ENCODE assay signal across 18 mouse cellular contexts in the genomic region with DNA sequence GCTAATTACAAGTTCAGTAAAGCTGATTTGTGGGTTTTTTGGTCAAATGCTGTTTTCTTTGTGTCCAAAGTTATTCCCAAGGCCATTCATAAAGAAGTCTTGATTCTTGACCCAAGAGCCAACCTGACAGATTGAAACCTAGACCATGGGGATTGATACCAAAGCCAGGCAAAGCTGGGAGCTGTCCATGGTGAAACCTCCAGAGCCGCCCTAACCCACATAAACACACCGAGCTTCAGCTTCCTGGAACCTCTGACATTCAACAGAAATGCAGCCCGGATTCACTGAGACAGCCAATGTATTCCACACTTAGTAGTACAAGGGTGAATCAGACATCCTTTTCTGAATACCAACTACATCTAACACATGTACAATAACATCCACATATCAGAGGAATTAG.
DNase-seq lines count a peak whose midpoint lies in the region; ATAC-seq lines count a peak whose summit lies in the region.
"Had no signal": no experiment of that assay in that cellular context is flagged by ENCODE, and none has a peak within 500 bp of the region (broad histone marks: within the 10 kb centered on the region; RNA-seq: fewer than 3 reads in every experiment).

No protein-coding gene starts in this region.

- H3K9me3 ChIP-seq in midbrain, embryonic 14.5 days (ENCODE audit: control insufficient read depth, low read length), result no peaks in the 10 kb centered on the region
- H3K9me3 ChIP-seq: embryonic facial prominence, embryonic 13.5 days; heart, embryonic 12.5 days; midbrain, embryonic 13.5 days had no signal

- intact Hi-C loops in heart, postnatal 10 days (cut with DNase I), result no loop called here

- no peaks in the 10 kb centered on the region for H3K36me3 ChIP-seq in midbrain, embryonic 14.5 days (ENCODE audit: control insufficient read depth, insufficient read depth, low read length)
- H3K36me3 ChIP-seq: embryonic facial prominence, embryonic 13.5 days; heart, embryonic 12.5 days; midbrain, embryonic 13.5 days had no signal

- H3K4me1 ChIP-seq in midbrain, embryonic 14.5 days (ENCODE audit: control insufficient read depth, insufficient read depth, low read length), result no peaks in the 10 kb centered on the region
- H3K4me1 ChIP-seq: embryonic facial prominence, embryonic 13.5 days; heart, embryonic 12.5 days; midbrain, embryonic 13.5 days had no signal

- no peaks in the 10 kb centered on the region for H3K27me3 ChIP-seq in midbrain, embryonic 14.5 days (ENCODE audit: control insufficient read depth, insufficient read depth, low read length)
- H3K27me3 ChIP-seq: CH12.LX; embryonic facial prominence, embryonic 13.5 days; heart, embryonic 12.5 days; midbrain, embryonic 13.5 days had no signal

- no peak overlapping the region for H3K9ac ChIP-seq in midbrain, embryonic 14.5 days (replicated peaks; ENCODE audit: low read length)
- H3K9ac ChIP-seq: embryonic facial prominence, embryonic 13.5 days; heart, embryonic 12.5 days; midbrain, embryonic 13.5 days had no signal

- DNase-seq in heart, postnatal 10 days, result peak; percentile 2 to 5
- DNase-seq in heart, adult 8-10 months (ENCODE audit: low spot score), result no peak
- peak; percentile 17 for DNase-seq in ES-CJ7 (ENCODE audit: low read depth, low spot score)
- peak; percentile 49 for DNase-seq in embryo, embryonic 10.5 days (ENCODE audit: low spot score)
- peak; percentile 0 for DNase-seq in hindlimb bud, embryonic 11.5 days (ENCODE audit: extremely low spot score, low read depth, low spot score)
- no peak for DNase-seq in c-Kit-positive CD71-positive TER-119-positive erythroid progenitor cells, embryonic 14.5 days (ENCODE audit: low spot score)
- DNase-seq in gastrocnemius, postnatal 10 days, result no peak
- no peak for DNase-seq in midbrain, embryonic 14.5 days
- DNase-seq: cerebellum, adult 9-11 months; gastrocnemius, postnatal 25 days; heart, postnatal 36 days; lung, adult 2 months; thymus, adult 18-20 months had no signal

- no peak overlapping the region for H3K27ac ChIP-seq in midbrain, embryonic 14.5 days (replicated peaks; ENCODE audit: low read depth, low read length)
- H3K27ac ChIP-seq: embryonic facial prominence, embryonic 13.5 days; macrophage; midbrain, embryonic 13.5 days had no signal

- WGBS in midbrain, embryonic 14.5 days, result 62% methylated on average over 3 of the region's 3 CpGs

- H3K4me3 ChIP-seq in midbrain, embryonic 14.5 days (replicated peaks; ENCODE audit: low read depth, low read length), result no peak overlapping the region
- H3K4me3 ChIP-seq: embryonic facial prominence, embryonic 13.5 days; heart, embryonic 12.5 days; midbrain, embryonic 13.5 days had no signal

- H3K4me2 ChIP-seq in midbrain, embryonic 14.5 days (ENCODE audit: low read length), result no peak overlapping the region
- H3K4me2 ChIP-seq: embryonic facial prominence, embryonic 13.5 days; heart, embryonic 12.5 days; midbrain, embryonic 13.5 days had no signal

- no peak for ATAC-seq in midbrain, embryonic 14.5 days (ENCODE audit: low FRiP score, low TSS enrichment)
- ATAC-seq: midbrain, embryonic 13.5 days had no signal

Comparison
In these comparisons a context has a peak if more than half of its experiments do, and no peak if none do; other contexts are left out.
1. DNase-seq: peak in heart, postnatal 10 days (2 of 2), ES-CJ7 (single experiment), embryo, embryonic 10.5 days (single experiment) and hindlimb bud, embryonic 11.5 days (single experiment); none in heart, adult 8-10 months (single experiment), c-Kit-positive CD71-positive TER-119-positive erythroid progenitor cells, embryonic 14.5 days (single experiment), gastrocnemius, postnatal 10 days (single experiment) and midbrain, embryonic 14.5 days (single experiment).